Mouse (Mus musculus) ES-Bruce4 (cell line): ENCODE data around the gene Pgm1. TPM values are rescaled to one million over a fixed set of nuclear protein-coding genes. Genes with fewer than 3 reads are reported as not detected.

Source experiments
- H3K27ac ChIP-seq: 2 replicates; pipeline ENCODE4 v1.5.1; 2012; ENCODE audit warnings: low read length, inconsistent platforms; ENCODE audit not compliant: insufficient read depth
- H3K27me3 ChIP-seq: 2 replicates; pipeline ENCODE4 v1.6.1; 2012; ENCODE audit warnings: mild to moderate bottlenecking, low read length, inconsistent platforms; ENCODE audit not compliant: control insufficient read depth, poor library complexity, insufficient read depth, severe bottlenecking
- H3K36me3 ChIP-seq: 2 replicates; pipeline ENCODE4 v1.6.1; 2012; ENCODE audit warnings: inconsistent platforms, mild to moderate bottlenecking, low read length, moderate library complexity; ENCODE audit not compliant: control insufficient read depth, poor library complexity, insufficient read depth, severe bottlenecking
- H3K4me1 ChIP-seq: one replicate; pipeline ENCODE4 v1.8.1; 2011; ENCODE audit warnings: low read length; ENCODE audit not compliant: control insufficient read depth, insufficient read depth
- H3K4me3 ChIP-seq: 2 replicates; pipeline ENCODE4 v1.5.1; 2011; ENCODE audit warnings: low read depth, mild to moderate bottlenecking, low read length
- H3K9ac ChIP-seq: 2 replicates; pipeline ENCODE4 v1.6.1; 2012; ENCODE audit warnings: low read depth, mild to moderate bottlenecking, inconsistent platforms; ENCODE audit not compliant: poor library complexity, severe bottlenecking
- H3K9me3 ChIP-seq: replicated peaks from 2 replicates; pipeline ENCODE4 v1.6.1; 2012; ENCODE audit warnings: mild to moderate bottlenecking, low read length, inconsistent platforms; ENCODE audit not compliant: control insufficient read depth, poor library complexity, insufficient read depth, severe bottlenecking
- CTCF ChIP-seq: IDR thresholded peaks from one replicate; pipeline ENCODE4 v1.8.1; 2011; ENCODE audit warnings: low read depth, low read length
- EP300 ChIP-seq: IDR thresholded peaks from 2 replicates; pipeline ENCODE4 v1.6.1; 2011; ENCODE audit warnings: low read depth, low read length; ENCODE audit not compliant: insufficient read depth
- POLR2A ChIP-seq: IDR thresholded peaks from one replicate; pipeline ENCODE4 v1.8.1; 2011; ENCODE audit warnings: low read length; ENCODE audit not compliant: insufficient read depth
- polyA plus RNA-seq: library from polyadenylated mRNA; stranded (reverse); fragments of >200 nt; gene quantifications from 2 replicates; pipeline ENCODE4 v1.2.4, GENCODE M21; 2011; ENCODE audit warnings: low read depth; ENCODE audit not compliant: missing spikeins, insufficient read depth, insufficient read length

Gene Pgm1
- polyA plus RNA-seq, 1 experiment: 39.0 TPM

DNA sequence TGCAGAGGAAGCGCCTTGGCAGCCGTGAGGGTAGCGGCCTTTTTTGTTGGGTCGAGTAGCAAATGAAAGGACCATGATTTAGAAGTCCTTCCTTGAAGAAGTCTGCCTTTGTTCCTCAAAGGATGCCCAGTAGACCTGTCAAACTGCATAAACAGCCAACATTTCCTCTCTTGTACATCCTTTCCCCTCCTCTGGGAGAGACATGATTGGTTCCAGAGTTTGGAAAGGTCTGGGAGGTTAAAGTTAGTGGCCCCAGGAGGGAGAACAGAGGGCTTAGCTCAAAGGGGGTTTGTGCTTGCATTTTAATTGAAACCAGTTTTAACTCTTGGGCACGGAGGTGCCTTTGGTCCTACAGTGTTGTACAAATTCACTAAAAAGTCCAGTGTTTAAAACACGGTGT, 37.3 kb downstream of the Pgm1 start:
- Histone ChIP-seq H3K4me1 (no peaks in the 10 kb centered on the region), H3K36me3 (no peaks in the 10 kb centered on the region), H3K4me3 (no peak overlapping the region), H3K27ac (no peak overlapping the region), H3K9ac (no peak overlapping the region), H3K9me3 (no peaks in the 10 kb centered on the region), H3K27me3 (no peaks in the 10 kb centered on the region)
- TF ChIP-seq POLR2A (no peak), CTCF (no peak), EP300 (no peak)

DNA sequence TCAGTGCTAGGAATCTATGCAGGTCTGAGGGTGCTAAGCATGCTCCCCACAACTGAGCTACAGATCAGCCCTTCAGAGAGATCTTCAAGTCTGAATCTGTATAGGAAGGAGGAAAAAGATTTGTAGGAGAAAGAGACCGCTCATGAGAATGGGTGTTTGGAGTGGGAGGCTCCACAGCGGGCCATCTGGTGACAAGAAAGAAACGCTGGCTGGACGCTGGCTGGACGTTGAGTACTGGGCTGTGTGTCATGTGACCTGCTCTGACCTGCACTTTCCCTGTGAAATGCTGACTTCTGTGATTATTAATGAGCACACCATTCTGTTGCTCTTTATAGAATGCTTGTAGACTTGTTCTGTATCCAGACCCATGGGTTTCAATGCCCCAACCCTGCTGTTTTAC, 40.1 kb downstream of the Pgm1 start:
- TF ChIP-seq EP300: no peak
- no peak for TF ChIP-seq CTCF
- no peak for TF ChIP-seq POLR2A
- no peak overlapping the region for H3K9ac ChIP-seq
- H3K9me3 ChIP-seq: no peaks in the 10 kb centered on the region
- no peak overlapping the region for H3K27ac ChIP-seq
- no peak overlapping the region for H3K4me3 ChIP-seq
- H3K36me3 ChIP-seq: no peaks in the 10 kb centered on the region
- no peaks in the 10 kb centered on the region for H3K4me1 ChIP-seq
- no peaks in the 10 kb centered on the region for H3K27me3 ChIP-seq

DNA sequence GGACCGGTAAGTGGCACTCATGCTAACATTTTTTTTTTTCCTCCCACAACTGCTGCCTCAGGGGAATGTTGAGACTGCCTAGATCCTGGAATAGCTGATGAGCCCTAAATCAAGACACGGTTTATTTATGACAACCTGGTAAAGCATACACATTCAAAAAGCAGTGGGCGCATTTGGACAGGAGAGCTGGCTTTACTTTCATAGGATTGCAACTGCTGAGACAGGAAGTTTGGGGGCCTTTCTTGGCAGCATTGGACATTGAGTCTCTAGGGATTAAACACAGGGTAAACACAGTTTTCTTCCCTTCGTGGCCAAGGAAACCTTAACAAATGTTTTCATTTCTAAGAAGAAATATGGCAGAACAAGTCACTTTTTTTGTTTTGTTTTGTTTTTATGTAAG, 40.9 kb downstream of the Pgm1 start:
- TF ChIP-seq EP300: no peak
- TF ChIP-seq POLR2A: no peak
- TF ChIP-seq CTCF: no peak
- Histone ChIP-seq H3K4me1 (no peaks in the 10 kb centered on the region), H3K36me3 (no peaks in the 10 kb centered on the region), H3K9me3 (no peaks in the 10 kb centered on the region), H3K27me3 (no peaks in the 10 kb centered on the region), H3K9ac (no peak overlapping the region), H3K27ac (no peak overlapping the region), H3K4me3 (no peak overlapping the region)

DNA sequence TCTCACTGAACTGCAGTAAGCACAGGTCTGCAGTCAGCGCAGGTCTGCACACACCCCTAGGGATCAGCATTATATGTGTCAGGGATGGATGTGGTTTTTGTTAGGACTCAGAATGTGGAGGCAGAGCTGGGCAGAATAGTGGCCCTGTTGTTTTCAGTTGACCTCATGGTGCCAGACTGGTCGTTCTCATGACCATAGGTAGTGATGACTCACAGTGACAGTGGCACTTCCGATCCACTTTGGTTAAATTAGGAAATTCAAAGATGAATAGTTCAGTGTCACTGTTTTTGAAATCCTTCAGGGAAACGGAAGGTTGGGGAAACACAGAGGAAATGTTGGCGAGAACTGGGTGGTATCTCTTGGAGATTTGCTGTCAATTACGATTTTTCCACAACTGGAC, 43.7 kb downstream of the Pgm1 start:
- no peaks in the 10 kb centered on the region for H3K27me3 ChIP-seq
- H3K9ac ChIP-seq: no peak overlapping the region
- H3K4me3 ChIP-seq: no peak overlapping the region
- H3K9me3 ChIP-seq: no peaks in the 10 kb centered on the region
- no peak overlapping the region for H3K27ac ChIP-seq
- TF ChIP-seq EP300 (no peak), CTCF (no peak), POLR2A (no peak)
- no peaks in the 10 kb centered on the region for H3K36me3 ChIP-seq
- H3K4me1 ChIP-seq: no peaks in the 10 kb centered on the region

DNA sequence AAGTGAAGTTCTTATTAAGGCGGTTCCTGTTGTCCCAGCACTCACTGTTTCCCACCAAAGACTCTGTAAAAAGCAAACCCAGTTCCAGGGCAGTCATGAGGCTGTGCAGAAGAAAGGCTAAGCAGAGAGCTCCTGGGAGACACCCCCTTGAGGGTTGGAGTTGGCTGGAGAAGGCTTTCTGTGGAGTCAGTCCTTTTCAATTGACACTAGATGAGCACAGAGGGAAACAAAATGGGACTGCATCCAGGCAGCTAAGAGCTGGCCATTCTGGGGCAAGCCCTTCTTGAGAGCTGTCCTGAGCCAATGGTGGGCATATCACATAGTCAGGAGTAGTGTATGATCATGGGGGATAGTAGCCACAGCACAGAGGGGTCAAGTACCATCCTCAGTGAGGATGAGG, 44.7 kb downstream of the Pgm1 start:
- Histone ChIP-seq H3K4me3 (no peak overlapping the region), H3K9me3 (no peaks in the 10 kb centered on the region), H3K27ac (no peak overlapping the region), H3K9ac (no peak overlapping the region), H3K4me1 (no peaks in the 10 kb centered on the region), H3K36me3 (no peaks in the 10 kb centered on the region), H3K27me3 (no peaks in the 10 kb centered on the region)
- no peak for TF ChIP-seq CTCF
- no peak for TF ChIP-seq EP300
- TF ChIP-seq POLR2A: no peak

DNA sequence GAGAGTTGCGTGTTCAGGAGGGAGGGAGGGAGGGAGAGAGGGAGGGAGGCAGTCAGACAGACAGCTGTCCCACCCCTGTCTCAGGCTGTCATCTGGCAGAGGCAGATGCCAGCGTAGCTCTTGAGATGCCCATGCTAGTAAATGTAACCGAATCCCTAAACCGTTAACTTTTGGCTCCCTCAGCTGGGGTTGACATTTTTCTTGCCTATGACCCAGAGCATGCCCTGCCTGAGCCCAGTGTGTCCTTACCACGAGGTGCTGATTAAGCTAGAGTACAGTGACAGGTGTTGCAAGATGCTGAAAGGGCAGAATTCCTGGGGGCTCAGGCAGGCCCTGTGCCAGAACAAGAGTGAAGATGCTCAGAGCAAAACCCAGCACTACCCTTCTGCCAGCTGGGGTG, 45.2 kb downstream of the Pgm1 start:
- no peak overlapping the region for H3K9ac ChIP-seq
- TF ChIP-seq POLR2A (no peak), CTCF (no peak), EP300 (no peak)
- no peaks in the 10 kb centered on the region for H3K4me1 ChIP-seq
- H3K9me3 ChIP-seq: no peaks in the 10 kb centered on the region
- H3K27me3 ChIP-seq: no peaks in the 10 kb centered on the region
- H3K27ac ChIP-seq: no peak overlapping the region
- H3K36me3 ChIP-seq: no peaks in the 10 kb centered on the region
- H3K4me3 ChIP-seq: no peak overlapping the region
